Mouse (Mus musculus): Measurements from ENCODE around the gene Vti1b. TPM values are rescaled to one million over a fixed set of nuclear protein-coding genes. Genes with fewer than 3 reads are reported as not detected.

Vti1b gene
- polyA plus RNA-seq, 1 experiment from 2014 or later = 100 TPM

- peaks cover 13% of the 10 kb centered on the region for H3K4me1 ChIP-seq
- no peak overlapping the region for H3K4me3 ChIP-seq
- DNase-seq (ENCODE audit: low spot score) = no peak
- H3K27me3 ChIP-seq (ENCODE audit: low read depth, poor library complexity, severe bottlenecking) = no peaks in the 10 kb centered on the region
- peaks cover 37% of the 10 kb centered on the region for H3K36me3 ChIP-seq
- no peaks in the 10 kb centered on the region for H3K9me3 ChIP-seq (replicated peaks)
- 86% methylated on average over 5 of the region's 5 CpGs for WGBS
- no peak overlapping the region for H3K27ac ChIP-seq (replicated peaks)
These were observed 1.3 kb upstream of the Vti1b start for GRCm38 (mm10) chr12:79173721-79174120.

DNA sequence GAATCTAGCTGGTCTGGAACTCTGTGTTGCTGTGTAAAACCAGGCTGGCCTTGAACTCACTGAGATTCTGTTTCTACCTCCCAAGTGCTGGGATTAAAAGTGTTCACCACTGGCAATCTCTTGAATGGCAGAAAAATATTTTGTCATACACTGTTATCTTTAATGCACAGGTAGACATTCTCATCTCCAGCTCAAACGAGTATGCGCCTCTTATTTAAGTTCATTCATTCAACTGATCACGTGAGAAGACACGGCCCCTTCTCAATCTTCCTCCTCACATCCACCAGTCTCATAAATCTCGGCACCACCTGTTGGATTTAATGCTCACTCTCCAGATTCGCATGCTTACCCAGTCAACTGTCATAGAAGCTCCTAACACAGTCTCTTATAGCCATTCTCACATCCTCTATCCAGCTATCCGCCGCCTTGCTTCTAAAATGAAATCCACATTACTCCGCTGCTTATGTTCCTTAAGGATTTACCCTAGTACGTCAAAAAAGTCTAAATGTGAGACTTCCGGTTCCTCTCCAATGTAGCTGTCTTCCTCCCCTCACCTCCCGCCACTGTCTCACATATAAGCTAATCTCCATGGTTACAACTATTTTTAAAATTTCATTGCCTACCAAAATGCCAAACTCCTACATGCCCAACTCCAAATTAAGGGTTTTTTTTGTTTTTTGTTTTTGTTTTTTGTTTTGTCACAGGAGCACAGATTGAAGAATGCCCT, 1.0 kb downstream of the Vti1b start:
- no peak overlapping the region for H3K27ac ChIP-seq (replicated peaks)
- DNase-seq (ENCODE audit: low spot score) = no peak
- H3K27me3 ChIP-seq (ENCODE audit: low read depth, poor library complexity, severe bottlenecking) = no peaks in the 10 kb centered on the region
- H3K4me1 ChIP-seq = peaks cover 13% of the 10 kb centered on the region
- H3K9me3 ChIP-seq (replicated peaks) = no peaks in the 10 kb centered on the region
- H3K4me3 ChIP-seq = peak overlapping the region; percentile 98
- 43% methylated on average over 12 of the region's 12 CpGs for WGBS
- peaks cover 21% of the 10 kb centered on the region for H3K36me3 ChIP-seq

DNA sequence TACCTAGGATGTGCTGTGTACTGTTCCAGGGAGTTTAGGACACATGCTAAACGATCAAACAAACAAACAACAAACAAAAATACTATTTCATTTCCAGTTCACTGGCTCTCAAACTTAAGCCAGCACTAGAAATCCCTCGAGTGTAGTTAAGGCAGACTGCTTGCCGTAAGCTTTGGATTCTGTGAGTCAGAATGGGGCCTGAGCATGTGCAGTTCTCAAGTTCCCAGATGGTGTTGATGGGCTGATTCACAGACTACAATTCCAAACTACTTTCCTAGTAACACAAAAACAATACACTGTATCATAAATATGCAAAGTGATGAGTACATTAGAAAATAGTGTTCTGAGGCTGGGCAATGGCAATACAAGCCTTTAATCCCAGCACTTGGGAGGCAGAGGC, 2.0 kb downstream of the Vti1b start:
- Histone ChIP-seq H3K4me3 (no peak overlapping the region), H3K27me3 (ENCODE audit: low read depth, poor library complexity, severe bottlenecking) (no peaks in the 10 kb centered on the region), H3K27ac (replicated peaks) (no peak overlapping the region), H3K4me1 (peaks cover 13% of the 10 kb centered on the region), H3K36me3 (peaks cover 18% of the 10 kb centered on the region), H3K9me3 (replicated peaks) (no peaks in the 10 kb centered on the region)
- 84% methylated on average over 3 of the region's 3 CpGs for WGBS
- no peak for DNase-seq (ENCODE audit: low spot score)

DNA sequence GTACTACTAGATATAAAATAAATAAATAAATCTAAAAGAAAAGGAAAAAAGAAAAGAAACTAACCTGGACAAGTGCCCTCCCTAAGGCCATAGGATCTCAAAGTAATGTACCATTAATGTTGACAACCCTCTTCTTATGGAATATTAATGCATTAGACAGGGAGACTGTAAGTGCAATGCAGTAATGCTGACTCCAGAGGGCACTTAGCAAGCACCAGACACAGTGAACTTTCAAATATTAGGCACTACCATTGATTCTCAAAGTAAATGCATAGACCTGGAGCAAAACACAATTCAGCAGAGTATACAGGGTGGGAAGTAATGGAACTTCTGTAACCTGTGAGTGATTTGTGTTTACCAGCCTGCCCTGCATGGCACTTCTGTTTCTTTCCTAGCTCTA, 3.3 kb downstream of the Vti1b start:
- H3K36me3 ChIP-seq = peaks cover 19% of the 10 kb centered on the region
- no peak overlapping the region for H3K4me3 ChIP-seq
- H3K4me1 ChIP-seq = peaks cover 13% of the 10 kb centered on the region
- no peak overlapping the region for H3K27ac ChIP-seq (replicated peaks)
- no peaks in the 10 kb centered on the region for H3K9me3 ChIP-seq (replicated peaks)
- DNase-seq (ENCODE audit: low spot score) = no peak
- H3K27me3 ChIP-seq (ENCODE audit: low read depth, poor library complexity, severe bottlenecking) = no peaks in the 10 kb centered on the region

DNA sequence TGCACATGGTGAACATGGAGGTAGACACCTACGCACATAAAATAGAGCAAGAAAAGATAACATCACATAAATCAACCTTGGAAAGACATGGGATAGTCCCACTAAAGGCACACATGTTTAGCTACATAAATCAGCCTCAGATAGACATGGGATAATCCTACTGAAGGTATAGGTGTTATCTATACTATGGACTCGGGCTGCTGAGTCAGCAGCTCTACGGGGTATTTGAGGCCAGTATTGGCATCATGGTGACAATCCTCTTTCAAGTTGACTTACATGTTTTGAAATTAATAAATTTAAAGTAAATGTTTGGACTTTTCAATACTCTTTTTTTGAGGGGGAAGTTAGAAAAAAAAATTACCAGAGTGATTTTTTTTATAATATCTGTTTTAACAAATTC, 9.6 kb downstream of the Vti1b start:
- peaks cover 75% of the 10 kb centered on the region for H3K36me3 ChIP-seq
- no peaks in the 10 kb centered on the region for H3K4me1 ChIP-seq
- no peaks in the 10 kb centered on the region for H3K27me3 ChIP-seq (ENCODE audit: low read depth, poor library complexity, severe bottlenecking)
- H3K9me3 ChIP-seq (replicated peaks) = no peaks in the 10 kb centered on the region
- WGBS = 91% methylated on average over 3 of the region's 3 CpGs
- no peak overlapping the region for H3K4me3 ChIP-seq
- no peak overlapping the region for H3K27ac ChIP-seq (replicated peaks)
- DNase-seq (ENCODE audit: low spot score) = no peak

DNA sequence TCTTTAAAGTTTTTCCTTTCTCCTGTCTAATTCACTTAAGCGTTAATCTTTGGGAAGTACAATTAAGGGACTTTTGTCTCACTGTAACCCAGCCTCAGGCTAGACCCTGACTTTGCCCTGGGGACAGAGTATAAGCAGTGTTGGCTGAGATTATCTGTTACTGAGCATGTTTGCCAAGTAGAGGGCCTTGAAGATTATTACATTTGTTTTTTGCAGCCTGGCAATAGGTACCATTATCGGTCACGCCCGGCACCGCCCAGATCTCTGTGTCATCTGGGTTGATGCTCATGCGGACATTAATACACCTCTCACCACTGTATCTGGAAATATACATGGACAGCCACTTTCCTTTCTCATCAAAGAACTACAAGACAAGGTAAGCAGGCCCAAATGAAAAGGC, 22.8 kb downstream of the Vti1b start:
- Histone ChIP-seq H3K4me3 (no peak overlapping the region), H3K27me3 (ENCODE audit: low read depth, poor library complexity, severe bottlenecking) (no peaks in the 10 kb centered on the region), H3K36me3 (peaks cover 14% of the 10 kb centered on the region), H3K9me3 (replicated peaks) (no peaks in the 10 kb centered on the region), H3K27ac (replicated peaks) (no peak overlapping the region), H3K4me1 (no peaks in the 10 kb centered on the region)
- 96% methylated on average over 6 of the region's 6 CpGs for WGBS
- no peak for DNase-seq (ENCODE audit: low spot score)

- no peaks in the 10 kb centered on the region for H3K9me3 ChIP-seq (replicated peaks)
- no peaks in the 10 kb centered on the region for H3K27me3 ChIP-seq (ENCODE audit: low read depth, poor library complexity, severe bottlenecking)
- H3K27ac ChIP-seq (replicated peaks) = no peak overlapping the region
- H3K36me3 ChIP-seq = no peaks in the 10 kb centered on the region
- H3K4me3 ChIP-seq = no peak overlapping the region
- H3K4me1 ChIP-seq = no peaks in the 10 kb centered on the region
- no peak for DNase-seq (ENCODE audit: low spot score)
These were observed 31.1 kb downstream of the Vti1b start for GRCm38 (mm10) chr12:79141384-79141783.

- 81% methylated on average over 2 of the region's 2 CpGs for WGBS
- Histone ChIP-seq H3K4me3 (no peak overlapping the region), H3K36me3 (no peaks in the 10 kb centered on the region), H3K4me1 (no peaks in the 10 kb centered on the region), H3K27me3 (ENCODE audit: low read depth, poor library complexity, severe bottlenecking) (no peaks in the 10 kb centered on the region), H3K9me3 (replicated peaks) (no peaks in the 10 kb centered on the region), H3K27ac (replicated peaks) (no peak overlapping the region)
- DNase-seq (ENCODE audit: low spot score) = no peak
These were observed 31.7 kb downstream of the Vti1b start for GRCm38 (mm10) chr12:79140811-79141210.

DNA sequence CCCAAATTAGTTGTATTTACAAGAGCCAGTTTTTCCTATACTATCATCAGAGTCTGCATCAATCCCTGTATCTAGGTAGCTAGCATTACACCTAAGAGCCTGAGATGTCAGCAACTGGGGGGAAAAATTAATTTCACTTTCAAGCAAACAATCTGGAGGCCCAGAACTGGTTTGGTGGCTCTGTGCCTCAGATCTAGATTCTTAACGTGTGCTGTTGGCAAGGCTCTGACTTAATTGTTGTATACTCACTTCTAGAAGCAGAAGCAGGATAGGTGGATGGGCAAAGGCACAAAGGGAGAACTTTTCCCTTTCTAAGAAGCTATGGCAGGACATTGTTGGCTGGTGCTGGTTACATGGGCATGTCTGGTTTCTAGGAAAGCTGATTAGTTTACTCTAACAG, 33.0 kb downstream of the Vti1b start:
- no peak for DNase-seq (ENCODE audit: low spot score)
- 68% methylated on average over 1 of the region's 1 CpGs for WGBS
- H3K27ac ChIP-seq (replicated peaks) = no peak overlapping the region
- H3K4me1 ChIP-seq = no peaks in the 10 kb centered on the region
- H3K9me3 ChIP-seq (replicated peaks) = no peaks in the 10 kb centered on the region
- H3K27me3 ChIP-seq (ENCODE audit: low read depth, poor library complexity, severe bottlenecking) = no peaks in the 10 kb centered on the region
- no peak overlapping the region for H3K4me3 ChIP-seq
- no peaks in the 10 kb centered on the region for H3K36me3 ChIP-seq

DNA sequence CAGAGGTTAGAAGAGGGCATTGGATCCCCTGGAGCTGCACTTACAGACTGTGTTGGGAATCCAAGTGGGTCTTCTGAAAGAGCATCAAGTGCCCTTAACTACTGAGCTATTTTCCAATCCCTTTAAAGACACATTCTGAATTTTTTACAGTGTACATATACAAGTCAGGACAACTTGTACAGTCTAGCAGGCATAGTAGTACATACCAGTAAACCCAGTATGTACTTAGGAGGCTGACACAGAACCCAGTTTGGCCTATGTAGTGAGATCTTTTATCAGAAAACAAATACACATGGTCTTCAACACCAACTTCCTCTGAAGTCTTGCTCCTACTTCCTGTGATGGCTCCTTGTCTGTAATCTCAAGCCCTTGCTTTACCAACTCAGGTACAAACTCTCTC, 33.5 kb downstream of the Vti1b start:
- H3K36me3 ChIP-seq = no peaks in the 10 kb centered on the region
- H3K27me3 ChIP-seq (ENCODE audit: low read depth, poor library complexity, severe bottlenecking) = no peaks in the 10 kb centered on the region
- no peak overlapping the region for H3K27ac ChIP-seq (replicated peaks)
- H3K4me1 ChIP-seq = no peaks in the 10 kb centered on the region
- no peak overlapping the region for H3K4me3 ChIP-seq
- H3K9me3 ChIP-seq (replicated peaks) = no peaks in the 10 kb centered on the region
- DNase-seq (ENCODE audit: low spot score) = no peak

DNA sequence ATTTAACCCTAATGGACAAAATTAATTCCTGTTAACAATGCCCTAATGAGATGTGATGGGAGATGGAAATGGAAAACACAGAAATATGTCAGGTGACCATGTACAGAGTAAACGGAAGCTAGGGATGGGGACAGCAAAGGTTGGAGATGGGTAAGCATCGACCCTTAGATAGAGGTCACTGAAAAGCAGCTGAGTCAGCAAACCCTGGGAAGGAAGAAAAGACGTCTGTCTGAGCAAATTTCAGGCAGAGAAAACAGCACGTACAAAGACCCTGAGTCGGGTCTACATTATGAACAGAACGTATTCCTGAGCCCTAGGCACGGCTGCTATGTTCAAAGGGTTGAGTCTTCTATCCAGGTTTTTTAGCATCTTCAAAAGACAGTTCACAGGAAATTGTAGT, 35.5 kb downstream of the Vti1b start:
- Histone ChIP-seq H3K27ac (replicated peaks) (no peak overlapping the region), H3K36me3 (no peaks in the 10 kb centered on the region), H3K9me3 (replicated peaks) (no peaks in the 10 kb centered on the region), H3K27me3 (ENCODE audit: low read depth, poor library complexity, severe bottlenecking) (peaks cover 19% of the 10 kb centered on the region), H3K4me1 (no peaks in the 10 kb centered on the region), H3K4me3 (no peak overlapping the region)
- 81% methylated on average over 7 of the region's 7 CpGs for WGBS
- DNase-seq (ENCODE audit: low spot score) = no peak

GRCm38 (mm10) chr12:79135105-79135504, 37.4 kb downstream of the Vti1b start:
- WGBS = 42% methylated on average over 4 of the region's 4 CpGs
- no peak overlapping the region for H3K27ac ChIP-seq (replicated peaks)
- H3K36me3 ChIP-seq = no peaks in the 10 kb centered on the region
- DNase-seq (ENCODE audit: low spot score) = no peak
- peaks cover 37% of the 10 kb centered on the region for H3K27me3 ChIP-seq (ENCODE audit: low read depth, poor library complexity, severe bottlenecking)
- no peaks in the 10 kb centered on the region for H3K9me3 ChIP-seq (replicated peaks)
- H3K4me3 ChIP-seq = no peak overlapping the region
- peaks cover 15% of the 10 kb centered on the region for H3K4me1 ChIP-seq

DNA sequence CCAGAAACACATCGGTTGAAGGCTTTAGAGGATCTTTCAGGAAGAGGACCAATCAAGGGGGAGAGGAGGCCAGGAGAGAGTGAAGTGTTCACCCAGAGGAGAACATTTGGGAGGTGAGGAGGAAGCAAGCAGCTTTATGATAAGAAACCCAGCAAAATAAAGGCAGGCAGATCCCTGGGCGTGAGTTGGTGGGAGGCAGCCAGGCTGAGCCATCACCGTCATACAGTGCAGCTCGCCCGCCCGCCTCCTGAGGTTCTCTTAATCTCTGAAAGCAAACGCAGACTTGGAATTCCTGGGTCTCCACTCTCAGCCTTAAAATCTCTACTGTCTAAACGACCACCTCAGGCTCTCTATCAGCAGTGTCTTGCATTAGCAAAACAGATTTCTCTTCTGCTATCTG, 37.8 kb downstream of the Vti1b start:
- Histone ChIP-seq H3K4me3 (no peak overlapping the region), H3K4me1 (peaks cover 15% of the 10 kb centered on the region), H3K27ac (replicated peaks) (no peak overlapping the region), H3K9me3 (replicated peaks) (no peaks in the 10 kb centered on the region), H3K36me3 (no peaks in the 10 kb centered on the region), H3K27me3 (ENCODE audit: low read depth, poor library complexity, severe bottlenecking) (peaks cover 41% of the 10 kb centered on the region)
- 38% methylated on average over 8 of the region's 8 CpGs for WGBS
- no peak for DNase-seq (ENCODE audit: low spot score)

Measured in midbrain, embryonic 10.5 days (tissue).